Mouse (Mus musculus) ES-Bruce4 (cell line): Measurements from ENCODE around the gene Otop2. TPM values are rescaled to one million over a fixed set of nuclear protein-coding genes. Genes with fewer than 3 reads are reported as not detected.

Experiments
- H3K27ac ChIP-seq: 2 replicates; pipeline ENCODE4 v1.5.1; 2012; ENCODE audit warnings: low read length, inconsistent platforms; ENCODE audit not compliant: insufficient read depth
- H3K27me3 ChIP-seq: 2 replicates; pipeline ENCODE4 v1.6.1; 2012; ENCODE audit warnings: mild to moderate bottlenecking, low read length, inconsistent platforms; ENCODE audit not compliant: control insufficient read depth, poor library complexity, insufficient read depth, severe bottlenecking
- H3K36me3 ChIP-seq: 2 replicates; pipeline ENCODE4 v1.6.1; 2012; ENCODE audit warnings: inconsistent platforms, mild to moderate bottlenecking, low read length, moderate library complexity; ENCODE audit not compliant: control insufficient read depth, poor library complexity, insufficient read depth, severe bottlenecking
- H3K4me1 ChIP-seq: one replicate; pipeline ENCODE4 v1.8.1; 2011; ENCODE audit warnings: low read length; ENCODE audit not compliant: control insufficient read depth, insufficient read depth
- H3K4me3 ChIP-seq: 2 replicates; pipeline ENCODE4 v1.5.1; 2011; ENCODE audit warnings: low read depth, mild to moderate bottlenecking, low read length
- H3K9ac ChIP-seq: 2 replicates; pipeline ENCODE4 v1.6.1; 2012; ENCODE audit warnings: low read depth, mild to moderate bottlenecking, inconsistent platforms; ENCODE audit not compliant: poor library complexity, severe bottlenecking
- H3K9me3 ChIP-seq: replicated peaks from 2 replicates; pipeline ENCODE4 v1.6.1; 2012; ENCODE audit warnings: mild to moderate bottlenecking, low read length, inconsistent platforms; ENCODE audit not compliant: control insufficient read depth, poor library complexity, insufficient read depth, severe bottlenecking
- CTCF ChIP-seq: IDR thresholded peaks from one replicate; pipeline ENCODE4 v1.8.1; 2011; ENCODE audit warnings: low read depth, low read length
- EP300 ChIP-seq: IDR thresholded peaks from 2 replicates; pipeline ENCODE4 v1.6.1; 2011; ENCODE audit warnings: low read depth, low read length; ENCODE audit not compliant: insufficient read depth
- POLR2A ChIP-seq: IDR thresholded peaks from one replicate; pipeline ENCODE4 v1.8.1; 2011; ENCODE audit warnings: low read length; ENCODE audit not compliant: insufficient read depth
- polyA plus RNA-seq: library from polyadenylated mRNA; stranded (reverse); fragments of >200 nt; gene quantifications from 2 replicates; pipeline ENCODE4 v1.2.4, GENCODE M21; 2011; ENCODE audit warnings: low read depth; ENCODE audit not compliant: missing spikeins, insufficient read depth, insufficient read length

Otop2 gene
- polyA plus RNA-seq, 1 experiment = not detected

GRCm38 (mm10) chr11:115270148-115270861 is 36.7 kb upstream of the Otop2 start:
- TF ChIP-seq CTCF (peak; percentile 92), POLR2A (no peak)
- no peaks in the 10 kb centered on the region for H3K36me3 ChIP-seq
- H3K4me3 ChIP-seq = no peak overlapping the region
- no peak overlapping the region for H3K9ac ChIP-seq
- no peaks in the 10 kb centered on the region for H3K4me1 ChIP-seq
- H3K27me3 ChIP-seq = peaks cover 7% of the 10 kb centered on the region
- no peaks in the 10 kb centered on the region for H3K9me3 ChIP-seq
- no peak overlapping the region for H3K27ac ChIP-seq

GRCm38 (mm10) chr11:115271052-115271451 is 35.9 kb upstream of the Otop2 start:
- Histone ChIP-seq H3K4me1 (peaks cover 2% of the 10 kb centered on the region), H3K27ac (no peak overlapping the region), H3K36me3 (no peaks in the 10 kb centered on the region), H3K9ac (no peak overlapping the region), H3K9me3 (no peaks in the 10 kb centered on the region), H3K4me3 (no peak overlapping the region), H3K27me3 (peaks cover 7% of the 10 kb centered on the region)
- TF ChIP-seq POLR2A (no peak), EP300 (no peak), CTCF (no peak)

DNA sequence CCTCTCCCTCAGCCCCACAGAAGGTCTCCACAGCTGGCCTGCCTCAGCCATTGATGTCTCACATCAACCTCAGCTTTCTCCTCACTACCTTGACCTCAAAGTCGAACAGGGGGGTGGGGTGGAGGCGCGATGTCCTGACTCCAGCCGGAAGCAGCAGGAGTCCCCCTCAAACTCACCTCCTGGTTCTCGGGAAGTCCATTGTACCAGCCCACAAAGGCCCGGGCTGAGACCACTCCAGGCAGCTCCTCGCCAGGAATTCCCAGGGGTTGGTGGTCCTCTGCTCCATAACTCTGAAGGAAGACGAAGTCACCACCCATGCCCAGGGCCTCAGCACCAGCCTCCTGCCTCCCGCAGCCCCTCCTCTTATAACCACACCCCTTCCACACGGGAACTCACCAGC is 35.5 kb upstream of the Otop2 start:
- H3K9me3 ChIP-seq = no peaks in the 10 kb centered on the region
- peaks cover 4% of the 10 kb centered on the region for H3K27me3 ChIP-seq
- H3K9ac ChIP-seq = no peak overlapping the region
- TF ChIP-seq POLR2A = no peak
- no peak for TF ChIP-seq EP300
- no peak for TF ChIP-seq CTCF
- H3K4me3 ChIP-seq = no peak overlapping the region
- no peaks in the 10 kb centered on the region for H3K36me3 ChIP-seq
- no peak overlapping the region for H3K27ac ChIP-seq
- peaks cover 2% of the 10 kb centered on the region for H3K4me1 ChIP-seq

- H3K9me3 ChIP-seq = no peaks in the 10 kb centered on the region
- TF ChIP-seq EP300 = no peak
- no peak overlapping the region for H3K27ac ChIP-seq
- no peak overlapping the region for H3K4me3 ChIP-seq
- H3K9ac ChIP-seq = no peak overlapping the region
- H3K36me3 ChIP-seq = no peaks in the 10 kb centered on the region
- peaks cover 2% of the 10 kb centered on the region for H3K4me1 ChIP-seq
- H3K27me3 ChIP-seq = no peaks in the 10 kb centered on the region
Measured at GRCm38 (mm10) chr11:115272894-115273498, 34.0 kb upstream of the Otop2 start.

DNA sequence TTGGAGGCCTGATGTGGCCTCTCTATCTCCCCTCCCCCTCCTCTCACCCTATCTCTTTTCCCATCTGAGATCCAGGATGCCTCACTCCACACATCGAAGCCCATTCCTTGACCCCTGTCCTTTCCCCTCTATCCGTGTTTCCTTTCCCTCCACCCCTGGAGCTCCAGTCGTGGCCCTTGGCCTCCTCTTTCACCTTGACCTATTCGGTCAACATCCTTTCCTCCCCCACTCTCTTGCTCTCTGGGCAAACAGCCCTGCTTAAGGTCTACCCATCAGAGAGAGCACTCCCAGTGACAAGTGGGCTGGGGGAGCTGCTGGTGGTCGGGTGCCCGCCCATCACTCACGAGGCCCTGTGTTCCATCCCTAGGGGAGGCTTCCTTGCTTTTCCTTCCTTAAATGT is 33.2 kb upstream of the Otop2 start:
- Histone ChIP-seq H3K9ac (no peak overlapping the region), H3K4me1 (peaks cover 2% of the 10 kb centered on the region), H3K4me3 (no peak overlapping the region), H3K36me3 (no peaks in the 10 kb centered on the region), H3K9me3 (no peaks in the 10 kb centered on the region), H3K27ac (no peak overlapping the region), H3K27me3 (no peaks in the 10 kb centered on the region)
- TF ChIP-seq POLR2A (no peak), CTCF (no peak), EP300 (no peak)

DNA sequence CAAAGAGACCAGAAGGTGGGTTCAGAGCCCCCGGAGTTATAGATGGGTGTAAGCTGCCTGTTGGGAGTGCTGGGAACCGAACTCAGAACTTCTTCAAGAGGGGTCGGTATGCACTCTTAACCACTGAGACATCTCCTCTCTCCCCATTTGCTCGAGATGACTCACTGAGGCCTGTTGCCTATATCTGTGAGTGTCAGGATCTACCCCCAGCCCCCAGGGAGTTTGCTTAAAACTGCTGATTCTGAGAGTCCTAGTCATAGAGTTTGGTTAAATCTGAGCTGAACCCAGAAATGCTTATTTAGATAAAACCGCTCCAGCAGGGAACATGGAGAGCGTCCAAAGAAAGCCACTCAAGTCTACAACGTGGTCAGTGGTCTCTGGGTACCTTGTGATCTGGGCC is 32.8 kb upstream of the Otop2 start:
- TF ChIP-seq POLR2A (no peak), CTCF (no peak), EP300 (no peak)
- H3K36me3 ChIP-seq = no peaks in the 10 kb centered on the region
- H3K4me1 ChIP-seq = peaks cover 2% of the 10 kb centered on the region
- H3K9me3 ChIP-seq = no peaks in the 10 kb centered on the region
- H3K27me3 ChIP-seq = no peaks in the 10 kb centered on the region
- no peak overlapping the region for H3K4me3 ChIP-seq
- H3K9ac ChIP-seq = no peak overlapping the region
- H3K27ac ChIP-seq = no peak overlapping the region
